Mouse (Mus musculus): ENCODE measurements at regions not wholly inside any gene's neighbourhood (a gene's known extent, or its start where the extent isn't known, plus 50 kb on each side); places are given as distances from the start of the nearest gene placed in this dataset.
A peak's percentile ranks its signal among the peaks of the same experiment; 100 is the strongest.

DNA sequence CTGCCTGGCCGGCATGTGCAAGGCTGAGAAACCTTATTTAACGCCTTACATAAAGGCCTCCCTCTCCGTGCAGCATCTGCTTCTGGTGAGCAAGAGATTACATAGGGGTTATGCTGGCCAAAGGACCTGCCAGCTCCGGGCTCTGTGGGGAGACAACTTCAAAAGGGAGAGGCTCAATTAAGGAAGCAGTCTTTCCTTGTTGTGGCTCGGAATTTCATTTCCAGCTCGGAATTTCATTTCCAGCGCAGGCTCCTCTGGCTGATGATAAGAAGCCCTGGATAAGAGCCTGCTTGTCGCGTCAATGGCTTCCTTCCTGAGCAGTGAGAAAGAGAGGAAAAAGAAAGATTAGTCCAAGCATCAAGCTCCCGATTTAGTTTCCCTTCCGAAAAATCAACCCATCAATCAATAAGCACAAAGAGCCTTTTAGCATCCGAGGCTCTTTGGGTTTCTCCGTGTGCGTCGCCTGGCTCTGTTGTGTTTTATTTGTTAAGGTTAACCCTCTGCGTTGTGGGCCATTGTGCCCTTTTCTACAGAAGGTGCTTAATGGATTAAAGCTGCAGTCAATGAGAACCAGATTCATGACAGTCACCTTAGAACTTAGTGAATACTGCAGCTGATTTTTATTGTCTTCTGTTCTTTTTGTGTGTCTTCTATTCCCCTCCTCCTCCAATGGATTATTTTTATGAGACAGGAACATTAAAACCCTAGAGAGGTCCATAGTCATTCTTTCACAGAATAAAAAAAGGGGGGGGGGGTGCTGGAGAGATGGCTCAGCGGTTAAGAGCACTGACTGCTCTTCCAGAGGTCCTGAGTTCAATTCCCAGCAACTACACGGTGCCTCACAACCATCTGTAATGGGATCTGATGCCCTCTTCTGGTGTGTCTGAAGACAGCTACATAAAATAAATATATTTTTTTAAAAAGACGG is 218.3 kb downstream of the Myo1b start:
- DNase-seq (ENCODE audit: low spot score in 2 of 2), result no peak

DNA sequence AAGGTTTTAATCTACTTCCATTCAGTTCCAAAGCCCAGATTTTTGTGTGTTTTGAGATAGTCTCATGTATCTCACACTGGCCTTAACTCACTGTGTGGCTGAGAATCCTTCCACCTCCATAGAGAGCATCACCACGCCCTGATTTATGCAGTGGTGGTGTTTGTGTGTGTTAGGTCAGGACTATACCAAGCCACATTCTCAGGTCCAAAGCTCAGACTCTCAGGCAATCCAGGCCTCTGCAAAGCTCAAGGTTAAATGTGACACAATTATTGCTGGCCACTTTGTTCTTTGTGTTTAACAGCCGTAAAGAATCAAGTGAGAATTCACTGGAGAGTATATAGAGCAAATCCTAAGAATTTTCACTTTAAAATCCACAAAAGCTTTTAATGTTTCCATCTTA is 218.2 kb upstream of the Nabp1 start:
- DNase-seq (ENCODE audit: low spot score in 2 of 2), result no peak

DNA sequence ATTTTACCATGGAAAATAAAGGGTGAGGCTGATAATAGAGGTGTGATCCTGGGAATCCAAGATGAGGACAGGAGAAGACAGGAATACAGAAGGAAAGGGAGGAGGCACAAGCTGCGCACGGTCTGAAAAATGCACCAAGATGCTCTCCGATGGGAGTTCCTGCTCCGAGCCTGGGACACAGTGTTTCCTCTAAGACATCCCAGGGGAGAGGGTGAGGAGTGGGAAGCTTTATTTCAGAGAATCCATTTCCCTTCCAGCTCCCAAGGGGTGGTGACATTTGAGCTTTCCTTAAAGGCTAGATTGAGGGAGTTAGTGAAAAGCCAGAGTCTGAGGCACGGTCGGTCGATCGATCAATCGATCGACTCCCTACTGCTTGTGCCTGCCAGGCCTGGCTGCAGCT is 212.7 kb upstream of the Nabp1 start:
- no peak for DNase-seq (ENCODE audit: low spot score in 2 of 2)

DNA sequence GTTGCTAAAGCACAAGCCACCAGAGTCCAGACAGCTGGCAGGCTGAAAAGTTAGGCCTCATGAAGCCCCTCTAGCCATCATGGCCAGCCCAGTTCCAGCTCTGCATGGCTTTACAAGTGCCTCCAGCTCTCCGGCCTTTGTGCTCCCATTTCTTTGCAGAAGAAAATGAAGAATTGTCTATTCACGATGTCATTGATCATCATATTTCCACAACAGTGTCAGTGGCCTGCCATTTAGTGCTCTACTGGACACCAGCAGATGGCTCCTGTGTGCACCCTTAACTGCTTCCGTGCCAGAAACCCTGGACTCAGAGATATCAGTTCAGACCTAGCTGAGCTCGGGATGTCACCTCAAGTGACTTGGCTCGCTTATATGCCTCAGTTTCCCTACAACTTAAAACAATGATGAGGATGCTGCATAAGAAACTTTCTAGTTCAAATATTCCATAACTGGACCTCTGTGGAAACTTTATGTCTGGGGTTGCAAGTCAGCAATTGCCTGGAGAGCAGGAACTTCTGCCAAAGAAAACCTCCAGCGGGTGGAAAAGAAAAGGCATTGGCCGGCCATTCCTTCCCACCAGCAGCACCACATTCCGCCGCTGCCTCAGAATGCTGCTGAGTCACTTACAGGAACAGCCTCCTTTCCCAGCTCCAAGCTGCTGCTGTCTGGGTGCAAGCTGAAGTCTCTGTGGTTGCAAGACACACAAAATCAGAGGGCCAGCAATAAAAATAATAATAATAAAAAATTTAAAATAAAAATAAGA is 211.4 kb upstream of the Nabp1 start:
- DNase-seq (ENCODE audit: low spot score in 2 of 2), result peak in 1 of 2 experiments; percentile 27

DNA sequence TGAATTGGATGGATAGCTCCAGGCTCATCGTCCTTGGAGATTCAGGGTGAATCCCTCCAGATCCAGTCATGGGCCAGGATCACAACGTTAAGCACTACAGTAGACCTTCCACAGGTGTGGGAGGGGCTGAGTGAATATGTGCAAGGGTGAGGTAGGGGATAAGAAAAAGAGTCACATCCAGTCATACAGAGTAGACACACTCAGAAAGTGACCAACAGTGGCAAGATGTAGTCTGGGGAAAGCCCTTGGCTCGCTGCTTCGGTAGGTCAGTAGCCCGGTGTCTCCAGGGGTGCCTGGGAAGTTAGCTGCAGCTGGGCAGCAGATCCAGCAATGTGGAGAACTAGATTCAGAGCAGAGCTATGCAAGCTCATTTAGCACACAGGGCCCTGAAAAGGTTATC is 210.7 kb upstream of the Nabp1 start:
- DNase-seq (ENCODE audit: low spot score in 2 of 2), result no peak

DNA sequence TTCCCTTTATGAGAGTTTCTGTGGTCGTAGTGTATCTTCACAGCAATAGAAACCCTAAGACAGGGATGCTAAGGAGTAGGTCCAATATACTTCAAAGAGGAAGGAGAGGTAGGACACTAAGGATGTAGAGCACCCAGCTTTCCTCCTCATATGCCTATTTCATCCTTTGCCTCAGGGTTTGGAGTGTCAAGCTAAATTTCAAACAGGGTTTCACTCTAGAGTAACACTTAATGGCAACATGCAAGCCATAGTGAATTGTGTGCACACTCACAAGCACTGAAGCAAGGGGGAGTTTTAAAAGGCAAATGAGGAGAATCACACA is 210.0 kb upstream of the Nabp1 start:
- DNase-seq (ENCODE audit: low spot score in 2 of 2), result no peak

DNA sequence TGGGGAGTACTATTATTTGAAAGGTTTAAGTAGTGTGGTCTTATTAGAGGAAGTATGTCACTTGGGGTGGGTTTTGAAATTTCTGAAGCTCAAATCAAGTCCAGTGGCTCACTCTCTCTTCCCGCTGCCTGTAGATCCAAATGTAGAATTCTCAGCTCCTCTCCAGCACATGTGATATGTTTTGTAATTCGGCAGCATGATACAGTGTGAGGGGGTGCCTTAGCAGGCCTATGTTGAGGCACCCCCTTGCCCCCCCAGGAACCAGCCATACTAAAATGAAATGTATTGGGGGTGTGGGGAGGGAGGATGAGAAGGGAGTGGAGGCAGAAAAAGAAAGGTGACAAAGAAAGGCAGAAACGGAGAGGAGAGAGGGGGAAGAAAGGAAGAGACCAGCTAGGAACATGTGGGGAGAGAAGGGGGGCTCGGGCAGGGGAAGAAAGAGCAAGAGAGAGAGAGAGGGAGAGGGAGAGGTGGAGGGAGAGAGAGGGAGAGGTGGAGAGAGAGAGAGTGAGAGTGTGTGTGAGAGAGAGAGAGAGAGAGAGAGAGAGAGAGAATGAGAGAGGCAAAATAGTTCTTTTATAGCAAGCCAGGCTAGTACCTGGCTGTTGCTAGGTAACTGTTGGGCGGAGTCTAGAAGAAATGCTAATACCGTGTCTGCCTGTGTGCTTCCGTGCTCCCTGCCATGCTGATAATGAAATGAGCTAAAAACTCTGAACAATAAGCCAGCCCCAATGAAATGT is 209.4 kb upstream of the Nabp1 start:
- DNase-seq (ENCODE audit: low spot score in 2 of 2), result no peak

DNA sequence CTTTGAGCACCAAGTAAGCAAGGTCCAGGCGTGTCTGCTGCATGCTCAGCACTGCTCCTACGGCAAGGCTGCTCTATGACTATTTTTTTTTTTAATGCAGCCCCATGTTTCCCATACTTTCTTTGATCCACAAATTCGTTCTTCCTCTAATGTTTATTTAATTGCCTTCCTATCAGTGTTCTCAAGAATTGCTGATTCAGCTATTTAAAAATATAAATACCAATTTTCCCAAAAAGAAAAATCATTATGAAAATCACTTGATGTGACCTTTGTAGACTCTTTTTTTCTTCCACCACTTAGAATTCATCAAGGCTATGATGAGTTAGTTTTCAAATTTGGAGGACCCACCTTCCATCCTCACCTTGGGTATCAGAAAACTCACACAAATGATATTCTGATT is 208.5 kb upstream of the Nabp1 start:
- no peak for DNase-seq (ENCODE audit: low spot score in 2 of 2)

DNA sequence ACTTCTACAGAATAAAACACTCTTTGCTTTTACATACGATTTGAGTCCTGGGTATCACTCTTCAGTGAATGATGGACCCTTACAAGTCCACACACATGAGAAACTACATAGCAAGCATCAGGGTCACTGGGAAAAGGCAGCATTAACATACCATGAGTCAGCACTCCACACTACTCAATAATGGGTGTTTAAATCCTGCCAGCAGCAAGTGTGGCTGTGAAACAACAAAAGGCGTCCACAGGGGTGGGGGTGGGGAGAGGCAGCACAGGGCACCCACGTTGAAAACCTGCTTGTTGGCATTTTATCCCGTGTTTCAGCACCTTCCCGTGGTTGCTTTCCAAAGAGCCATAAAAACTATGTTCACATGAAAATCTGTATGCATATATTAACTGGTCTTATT is 204.0 kb upstream of the Nabp1 start:
- no peak for DNase-seq (ENCODE audit: low spot score in 2 of 2)

DNA sequence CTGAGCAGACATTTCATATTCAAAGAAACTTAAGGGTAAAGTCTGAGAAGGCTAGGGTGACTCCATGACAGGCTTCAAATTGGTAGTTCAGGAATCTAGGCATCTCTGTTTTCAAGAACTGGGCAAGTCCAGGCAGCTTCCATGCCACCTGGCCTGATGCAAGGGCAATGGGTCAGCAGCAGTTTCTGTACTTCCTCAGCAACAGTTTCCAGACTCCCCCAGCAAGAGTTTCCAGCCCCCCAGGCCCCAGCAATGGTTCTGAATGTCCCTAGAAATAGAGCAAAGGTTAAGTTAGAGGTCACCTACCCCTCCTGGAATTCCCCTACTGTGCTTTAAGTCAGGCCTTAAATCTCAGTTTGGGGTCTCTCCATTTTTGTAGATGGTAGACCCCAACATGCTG is 203.6 kb upstream of the Nabp1 start:
- DNase-seq (ENCODE audit: low spot score in 2 of 2), result no peak

DNA sequence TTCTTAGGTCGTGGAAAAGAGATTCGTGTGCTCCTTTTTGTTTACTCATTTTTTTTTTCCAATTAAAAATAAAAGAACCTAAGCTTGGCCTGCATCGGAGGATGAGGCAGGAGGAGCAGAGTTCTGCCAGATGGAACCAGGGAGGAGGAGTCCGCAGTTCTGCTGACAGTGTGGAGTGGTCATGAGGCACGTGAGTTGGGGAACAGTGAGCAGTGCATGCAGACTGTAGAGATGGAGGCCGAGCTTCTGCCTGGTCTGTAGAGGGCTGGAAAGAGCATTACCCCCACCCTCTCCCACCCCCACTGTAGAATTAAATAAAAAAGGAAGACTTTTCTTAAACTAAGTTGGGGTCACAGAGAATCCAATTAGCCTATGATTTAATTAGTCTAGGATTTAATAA is 202.5 kb upstream of the Nabp1 start:
- DNase-seq (ENCODE audit: low spot score in 2 of 2), result no peak

DNA sequence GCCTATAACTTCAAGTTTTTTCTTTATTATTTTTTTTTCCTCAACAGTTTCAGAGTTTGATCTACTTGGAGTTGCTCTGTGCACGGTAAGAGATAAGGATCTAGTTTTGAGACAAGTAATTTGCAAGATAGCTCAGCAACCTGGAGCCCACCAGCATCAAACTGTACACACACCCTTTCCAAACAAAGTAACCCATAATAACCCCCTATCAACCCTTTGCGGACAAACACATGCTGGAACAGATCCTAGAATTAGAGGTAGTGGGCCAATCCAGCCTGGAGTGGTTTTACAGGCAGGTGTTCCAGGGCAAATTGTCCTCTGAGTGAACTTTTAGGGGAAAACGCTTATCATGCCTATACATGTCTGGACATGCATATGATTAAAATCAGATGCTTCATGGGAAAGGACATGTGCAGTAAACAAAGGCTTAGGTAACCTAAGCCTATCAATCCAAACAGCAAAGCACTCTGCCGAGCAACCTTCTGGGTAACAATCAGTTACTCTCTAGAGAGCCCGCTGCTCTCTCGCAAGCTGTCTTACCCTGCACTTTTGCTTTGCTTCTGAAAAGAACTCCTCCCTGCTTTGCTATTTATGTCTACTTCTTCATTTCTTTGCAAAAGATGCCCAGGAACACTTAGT is 200.2 kb upstream of the Nabp1 start:
- DNase-seq (ENCODE audit: low spot score in 2 of 2), result no peak

DNA sequence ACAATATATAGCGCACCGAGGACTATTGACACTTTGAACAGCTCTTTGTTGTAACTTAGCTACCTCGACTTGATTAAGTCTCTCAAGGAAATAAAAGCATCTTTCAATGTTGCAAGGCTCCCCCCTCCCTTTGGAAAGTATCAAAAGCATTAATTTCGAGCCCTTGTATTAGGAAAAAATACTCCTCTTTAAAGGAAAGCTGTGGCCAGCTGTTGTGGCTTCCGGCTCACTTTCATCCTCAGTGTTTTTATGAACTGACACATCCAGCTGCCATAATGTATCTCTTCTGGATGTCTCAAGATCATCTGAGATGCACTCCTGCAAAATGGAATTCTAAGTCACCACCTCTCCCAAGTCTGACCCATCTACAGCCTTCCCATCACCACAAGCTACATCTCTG is 199.6 kb upstream of the Nabp1 start:
- DNase-seq (ENCODE audit: low spot score in 2 of 2), result no peak

DNA sequence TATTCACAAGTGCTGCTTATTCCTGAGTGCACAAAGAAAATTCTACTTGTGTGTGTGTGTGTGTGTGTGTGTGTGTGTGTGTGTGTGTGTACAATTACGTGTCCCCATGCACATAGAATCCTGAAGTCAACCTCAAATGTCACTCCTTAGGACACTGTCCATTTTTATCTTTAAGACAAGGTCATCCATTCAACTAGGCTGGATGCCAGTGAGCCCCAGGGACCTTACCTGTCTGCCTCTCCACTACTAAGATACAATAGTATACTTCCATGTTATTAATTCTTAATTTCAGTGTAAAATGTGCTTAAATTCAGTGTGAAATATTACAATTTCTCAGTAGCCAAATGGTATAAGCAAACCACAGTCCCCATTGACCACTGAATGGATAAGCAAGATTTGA is 193.5 kb upstream of the Nabp1 start:
- DNase-seq (ENCODE audit: low spot score in 2 of 2), result no peak

DNA sequence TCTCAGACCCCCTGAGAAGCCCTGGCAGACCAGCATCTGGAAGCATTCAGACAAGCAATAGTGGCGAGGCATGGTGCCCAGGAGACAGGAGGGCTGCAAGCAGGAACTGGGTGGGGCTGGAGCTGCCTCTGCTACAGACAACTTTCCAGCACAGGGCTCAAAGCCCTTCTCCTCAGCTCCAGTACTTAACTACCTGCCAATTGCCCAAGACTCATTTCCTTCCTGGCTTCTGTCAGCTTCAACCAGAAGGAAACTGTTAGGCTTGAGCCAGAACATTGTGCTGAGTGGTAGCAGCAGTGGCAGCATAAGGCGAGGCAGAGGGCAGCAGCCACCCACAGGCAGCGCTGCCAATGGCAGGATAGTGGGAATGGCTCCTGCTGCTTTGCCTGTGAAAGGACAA is 193.1 kb upstream of the Nabp1 start:
- DNase-seq (ENCODE audit: low spot score in 2 of 2), result no peak

DNA sequence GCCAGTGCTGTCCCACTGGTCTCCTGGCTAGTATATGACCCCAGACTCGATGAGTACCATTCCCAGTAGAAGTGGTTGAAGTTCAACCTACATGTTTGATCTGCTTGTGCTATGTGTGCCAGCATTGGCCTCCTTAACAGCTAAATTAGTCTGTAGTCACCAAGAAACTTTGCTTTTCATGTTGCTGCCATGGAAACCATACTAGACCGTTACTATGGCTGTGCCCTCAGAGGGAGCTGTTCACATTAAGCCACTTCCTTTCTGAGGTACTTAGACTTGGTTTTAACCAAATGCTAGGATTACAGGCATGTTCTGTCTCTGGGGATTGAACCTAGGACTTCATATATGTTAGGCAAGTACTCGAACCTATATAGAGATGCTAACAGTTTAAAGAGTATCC is 191.8 kb upstream of the Nabp1 start:
- DNase-seq (ENCODE audit: low spot score in 2 of 2), result no peak

DNA sequence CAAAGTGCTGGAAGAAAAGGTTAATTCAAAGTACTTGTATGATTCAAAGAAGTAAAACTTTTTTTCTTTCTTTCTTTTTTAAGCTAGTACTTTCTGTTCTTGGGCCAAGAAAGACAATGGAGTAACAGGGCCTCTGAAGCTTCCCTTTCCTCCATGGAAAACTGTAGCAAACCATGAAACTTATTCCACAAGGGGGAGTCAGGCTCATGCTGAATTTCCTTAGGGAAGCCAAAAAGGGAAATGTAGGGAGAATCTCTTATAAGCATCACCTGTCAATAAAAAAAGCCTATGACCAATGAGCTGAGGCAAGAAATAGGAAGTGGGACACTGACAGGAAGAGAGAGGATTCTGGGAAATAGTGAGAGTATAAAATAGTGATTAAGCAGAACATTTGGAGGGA is 190.7 kb upstream of the Nabp1 start:
- DNase-seq (ENCODE audit: low spot score in 2 of 2), result no peak

DNA sequence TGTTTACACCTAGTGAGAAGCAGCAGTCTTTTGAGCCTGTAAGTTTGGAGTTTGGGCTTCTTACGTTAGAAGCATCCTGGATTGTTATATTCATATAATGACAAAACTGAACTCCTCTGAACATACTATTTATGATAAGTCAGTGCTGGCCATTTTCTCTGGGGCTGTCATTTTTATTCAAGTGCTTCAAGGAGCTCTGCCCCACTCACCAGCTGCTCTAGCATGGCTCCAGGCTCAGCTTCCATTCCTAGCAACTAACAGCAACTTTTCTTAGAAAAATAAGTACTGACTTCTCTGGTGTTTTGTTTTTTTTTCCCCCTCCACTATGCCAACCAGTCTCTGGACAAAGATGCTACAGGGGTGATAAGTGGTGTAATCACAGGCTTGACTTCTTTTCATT is 182.3 kb upstream of the Nabp1 start:
- DNase-seq (ENCODE audit: low spot score in 2 of 2), result no peak

DNA sequence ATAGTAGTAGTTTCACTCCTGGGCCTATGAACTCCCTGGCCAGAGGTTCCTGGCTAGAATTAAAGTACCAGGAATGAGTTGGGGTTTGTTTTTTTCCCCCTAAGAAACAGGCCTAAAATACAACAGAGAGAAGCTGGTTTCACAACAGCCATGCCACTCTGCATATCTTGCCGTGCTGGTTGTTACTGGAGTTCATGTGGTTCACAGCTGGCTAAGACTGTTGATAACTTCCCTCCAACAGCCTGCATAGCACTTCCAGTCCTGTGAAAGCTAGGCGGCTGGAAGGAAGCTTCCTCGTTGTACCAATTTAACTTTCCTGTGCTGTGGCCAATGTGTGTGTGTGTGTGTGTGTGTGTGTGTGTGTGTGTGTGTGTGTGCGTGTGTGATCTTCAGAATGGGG is 179.0 kb upstream of the Nabp1 start:
- no peak for DNase-seq (ENCODE audit: low spot score in 2 of 2)

DNA sequence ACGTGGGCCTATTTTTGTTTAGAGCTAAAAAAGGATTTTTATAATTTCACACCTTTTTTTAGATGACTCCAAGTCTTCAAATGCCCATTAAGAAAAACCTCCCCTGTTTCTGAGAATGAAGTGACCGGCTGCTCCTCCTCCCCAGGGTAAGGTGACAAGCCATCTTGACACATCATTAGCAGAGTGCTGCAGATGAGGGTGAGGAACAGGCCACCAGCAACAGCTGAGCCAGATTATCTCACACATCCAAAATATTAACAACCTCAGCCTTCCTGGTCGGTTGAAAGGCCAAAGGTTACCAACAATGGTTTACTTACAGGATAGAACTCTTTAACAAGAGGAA is 172.4 kb upstream of the Nabp1 start:
- no peak for DNase-seq (ENCODE audit: low spot score in 2 of 2)

DNA sequence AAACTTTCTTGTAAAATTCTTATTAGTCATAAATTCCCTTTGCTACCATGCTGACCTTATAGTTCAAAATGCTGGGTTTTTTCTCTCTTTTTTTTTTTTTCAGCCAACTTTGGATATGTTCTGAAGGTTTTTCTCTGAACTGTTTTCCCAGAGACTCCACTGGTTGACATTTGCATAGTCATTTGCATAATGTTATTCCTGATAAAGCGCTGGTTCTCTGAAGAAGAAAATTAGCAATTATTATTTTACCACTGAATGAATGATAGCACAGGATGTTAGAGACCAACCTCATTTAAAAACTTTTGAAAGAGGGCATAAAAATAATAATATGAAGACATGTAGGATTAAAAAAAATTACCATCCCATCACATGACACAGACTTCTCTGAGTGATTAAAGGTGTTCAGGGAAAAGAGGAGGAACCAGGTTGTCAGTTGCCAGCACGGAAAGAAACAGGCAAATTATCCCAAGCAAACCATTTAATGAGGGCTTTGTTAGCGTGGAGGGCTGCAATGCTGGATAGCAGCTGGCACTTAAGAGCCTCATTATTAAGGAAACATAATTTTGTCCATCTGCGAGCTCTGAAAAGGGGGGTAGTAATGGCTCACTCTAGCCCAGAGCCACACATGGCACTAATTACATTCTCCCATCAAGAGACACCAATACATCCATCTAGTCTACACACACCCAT is 171.9 kb upstream of the Nabp1 start:
- DNase-seq (ENCODE audit: low spot score in 2 of 2), result no peak

DNA sequence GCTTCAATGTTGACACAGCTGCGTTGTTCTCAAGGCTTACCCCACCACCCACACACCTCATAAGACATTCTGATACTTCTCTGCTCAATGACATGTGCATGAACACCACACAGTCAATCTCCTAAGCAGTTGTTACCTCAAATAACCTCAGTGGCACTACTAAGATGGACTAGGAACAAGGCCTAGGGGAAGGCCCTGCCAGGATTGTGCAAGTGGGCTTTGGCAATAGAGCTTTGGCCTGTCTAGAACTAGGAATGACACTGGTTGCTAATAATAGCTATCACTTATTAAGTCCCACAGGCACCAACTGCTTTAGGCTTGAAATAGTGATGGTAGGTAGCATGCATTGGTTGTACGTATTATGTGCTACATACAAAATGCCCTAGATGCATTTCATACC is 169.7 kb upstream of the Nabp1 start:
- no peak for DNase-seq (ENCODE audit: low spot score in 2 of 2)

Data from left cerebral cortex, adult 9 months (tissue).